Mouse (Mus musculus) kidney, adult 10 weeks (tissue): ENCODE data around the gene Esrp2. TPM values are rescaled to one million over a fixed set of nuclear protein-coding genes. Genes with fewer than 3 reads are reported as not detected.

Source experiments
- polyA plus RNA-seq: library from polyadenylated mRNA; stranded (reverse); fragments of 350-450 nt; fragmentation: Illumina TruSeq; extraction: RNeasy Lipid Tissue Mini Kit (QIAGEN cat#74804); gene quantifications from one replicate; pipeline ENCODE4 v1.2.3, GENCODE M21; 2014; ENCODE audit warnings: low read depth, low replicate concordance

The Esrp2 gene
- 6.5 TPM for polyA plus RNA-seq

GRCm38 (mm10) chr8:106136156-106137130, at the start of gene Esrp2:
TSS of gene Esrp2 (minus strand) at chr8:106136974.

GRCm38 (mm10) chr8:106168356-106169016, 31.7 kb upstream of the Esrp2 start, which contains the start of gene Slc7a6:
TSS of gene Slc7a6 (plus strand) at chr8:106168857.

GRCm38 (mm10) chr8:106149801-106150652, 13.3 kb upstream of the Esrp2 start, which contains the start of gene Pla2g15:
TSS of gene Pla2g15 (plus strand) at chr8:106150399.

Other genes with a start within 250 kb of the Esrp2 start
- not detected for gene Nrn1l, start 243.4 kb downstream of the Esrp2 start, polyA plus RNA-seq
- 3.1 TPM for gene Pskh1, start 236.5 kb downstream of the Esrp2 start, polyA plus RNA-seq
- gene Ctrl, start 203.1 kb downstream of the Esrp2 start, polyA plus RNA-seq: not detected
- not detected for gene Psmb10, start 198.5 kb downstream of the Esrp2 start, polyA plus RNA-seq
- gene Lcat, start 193.6 kb downstream of the Esrp2 start, polyA plus RNA-seq: not detected
- gene Slc12a4, start 170.9 kb downstream of the Esrp2 start, polyA plus RNA-seq: 1.4 TPM
- not detected for gene Dpep3, start 157.5 kb downstream of the Esrp2 start, polyA plus RNA-seq
- 2.1 TPM for gene Dus2, start 145.6 kb downstream of the Esrp2 start, polyA plus RNA-seq
- not detected for gene Dpep2nb, start 131.0 kb downstream of the Esrp2 start, polyA plus RNA-seq
- gene Ddx28, start 125.1 kb downstream of the Esrp2 start, polyA plus RNA-seq: 2.9 TPM
- gene Nfatc3, start 78.1 kb downstream of the Esrp2 start, polyA plus RNA-seq: 48.4 TPM
- gene Pla2g15, start 13.4 kb upstream of the Esrp2 start, polyA plus RNA-seq: 2.9 TPM
- 5.2 TPM for gene Slc7a6, start 31.9 kb upstream of the Esrp2 start, polyA plus RNA-seq
- gene Slc7a6os, start 74.0 kb upstream of the Esrp2 start, polyA plus RNA-seq: 29.7 TPM
- gene Prmt7, start 74.0 kb upstream of the Esrp2 start, polyA plus RNA-seq: 5.5 TPM
- not detected for gene Smpd3, start 201.0 kb upstream of the Esrp2 start, polyA plus RNA-seq